Mouse (Mus musculus) forebrain, embryonic 14.5 days (tissue): ENCODE results near the gene A630076J17Rik. TPM values are rescaled to one million over a fixed set of nuclear protein-coding genes. Genes with fewer than 3 reads are reported as not detected.

Source experiments
- ATAC-seq: fragments of 200-750 bp; cut with Nextera tagmentation; 2 replicates; pipeline ENCODE4 v1.8.0; 2017; ENCODE audit warnings: mild to moderate bottlenecking, moderate library complexity
- DNase-seq: peaks from one replicate; pipeline ENCODE4 v3.0.0-alpha.2; 2015; ENCODE audit warnings: low spot score
- H3K27ac ChIP-seq: fragments of 300-500 bp; sonication (generic); 2 replicates; pipeline ENCODE4 v1.5.1; 2014; ENCODE audit warnings: low read depth, mild to moderate bottlenecking, control low read depth, low read length, moderate library complexity
- H3K27me3 ChIP-seq: fragments of 300-500 bp; sonication (generic); replicated peaks from 2 replicates; pipeline ENCODE4 v1.6.1; 2014; ENCODE audit warnings: low read length, control low read depth, mixed read lengths; ENCODE audit not compliant: control insufficient read depth, insufficient read depth
- H3K36me3 ChIP-seq: fragments of 300-500 bp; sonication (generic); 2 replicates; pipeline ENCODE4 v1.6.1; 2014; ENCODE audit warnings: low read length, control low read depth; ENCODE audit not compliant: control insufficient read depth, insufficient read depth
- H3K4me1 ChIP-seq: fragments of 300-500 bp; sonication (generic); 2 replicates; pipeline ENCODE4 v1.6.1; 2014; ENCODE audit warnings: antibody characterized with exemption, low read length, control low read depth; ENCODE audit not compliant: control insufficient read depth, insufficient read depth
- H3K4me2 ChIP-seq: fragments of 300-500 bp; sonication (generic); 2 replicates; pipeline ENCODE4 v1.6.1; 2014; ENCODE audit warnings: mild to moderate bottlenecking, control low read depth, low read length
- H3K4me3 ChIP-seq: fragments of 300-500 bp; sonication (generic); 2 replicates; pipeline ENCODE4 v1.5.1; 2014; ENCODE audit warnings: low read depth, low read length, control low read depth
- H3K9ac ChIP-seq: fragments of 300-500 bp; sonication (generic); 2 replicates; pipeline ENCODE4 v1.6.1; 2014; ENCODE audit warnings: mild to moderate bottlenecking, low read length, control low read depth, moderate library complexity
- H3K9me3 ChIP-seq: fragments of 300-500 bp; sonication (generic); replicated peaks from 2 replicates; pipeline ENCODE4 v1.6.1; 2016; ENCODE audit warnings: low read length, control low read depth, mixed read lengths; ENCODE audit not compliant: control insufficient read depth
- WGBS: fragments of 180-500 bp; shearing (Covaris S2); extraction: QIAGEN DNeasy Blood & Tissue Kit; methylation state at CpG from one replicate; pipeline ENCODE4 v1.1.7; 2014; 5-methylcytosine and 5-hydroxymethylcytosine counted together
- polyA plus RNA-seq: library from polyadenylated mRNA; unstranded; fragments of >200 nt; fragmentation: Nextera tagmentation; extraction: Ambion mirVana; gene quantifications from 2 replicates; pipeline ENCODE4 v1.2.1, GENCODE M21; 2014

Gene A630076J17Rik
- polyA plus RNA-seq: not detected in 2 replicates

DNA sequence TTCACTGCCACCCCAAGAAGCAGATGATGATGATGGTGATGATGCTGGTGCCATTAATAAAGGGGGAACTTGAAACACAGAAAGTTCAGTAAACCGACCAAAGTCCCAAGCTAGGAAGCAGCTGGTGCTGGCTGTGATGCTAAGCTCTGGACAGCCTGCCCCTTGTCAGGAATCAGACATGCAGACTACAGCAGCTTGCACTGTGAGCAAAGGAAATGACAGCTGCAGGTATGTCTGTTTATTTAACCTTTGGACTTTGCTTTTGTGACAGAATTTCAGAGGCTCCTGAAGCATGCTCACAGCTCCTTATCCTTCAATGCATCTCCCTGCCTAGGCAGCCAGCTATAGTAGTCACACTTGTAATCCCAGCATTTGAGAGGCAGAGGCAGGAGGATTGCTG is at the start of gene A630076J17Rik:
Gene A630076J17Rik, plus strand, starts transcription at position 88 of the 400 bp plus-strand sequence.
- WGBS: 69% methylated on average over 1 of the region's 1 CpGs
- Histone ChIP-seq H3K9me3 (no peaks in the 10 kb centered on the region), H3K27me3 (no peaks in the 10 kb centered on the region), H3K36me3 (no peaks in the 10 kb centered on the region), H3K9ac (no peak within 1 kb of the TSS), H3K4me2 (no peak within 1 kb of the TSS), H3K4me3 (no peak within 1 kb of the TSS), H3K27ac (no peak within 1 kb of the TSS), H3K4me1 (no peaks in the 10 kb centered on the region)
- no peak for ATAC-seq
- no peak for DNase-seq

- no peak overlapping the region for H3K9ac ChIP-seq
- no peaks in the 10 kb centered on the region for H3K36me3 ChIP-seq
- H3K27me3 ChIP-seq: no peaks in the 10 kb centered on the region
- WGBS: 80% methylated on average over 2 of the region's 2 CpGs
- H3K4me1 ChIP-seq: no peaks in the 10 kb centered on the region; the same call in 1 of the 2 replicates
- H3K4me3 ChIP-seq: no peak overlapping the region
- H3K9me3 ChIP-seq: no peaks in the 10 kb centered on the region
- no peak overlapping the region for H3K27ac ChIP-seq
- no peak for ATAC-seq
- no peak overlapping the region for H3K4me2 ChIP-seq
- no peak for DNase-seq
Observed at GRCm38 (mm10) chr3:107180860-107181259, 49.6 kb upstream of the A630076J17Rik start.

DNA sequence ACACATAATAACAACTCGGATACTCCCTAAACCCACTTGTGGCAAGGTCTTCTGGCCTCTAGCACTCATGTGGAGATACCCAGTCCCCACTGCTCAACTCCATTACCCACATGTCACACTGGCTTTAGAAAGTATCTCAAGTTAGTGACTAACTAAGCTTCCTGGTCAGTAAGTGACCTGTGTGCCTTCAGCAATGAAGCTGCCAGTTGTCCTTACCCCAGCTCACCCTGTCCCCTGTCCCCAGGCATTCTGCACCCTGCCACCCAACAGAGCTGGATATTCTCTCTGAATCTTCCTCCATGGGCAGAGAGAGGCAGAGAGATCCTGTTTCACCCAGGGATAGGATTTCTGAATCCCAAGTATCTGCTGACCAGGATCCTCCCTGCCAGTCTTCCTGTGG is 47.7 kb upstream of the A630076J17Rik start, which contains the start of gene Kcna10:
Gene Kcna10, plus strand, starts transcription at position 301 of the 400 bp plus-strand sequence.
- DNase-seq: no peak
- 83% methylated on average over 1 of the region's 1 CpGs for WGBS
- no peak within 1 kb of the TSS for H3K9ac ChIP-seq

DNA sequence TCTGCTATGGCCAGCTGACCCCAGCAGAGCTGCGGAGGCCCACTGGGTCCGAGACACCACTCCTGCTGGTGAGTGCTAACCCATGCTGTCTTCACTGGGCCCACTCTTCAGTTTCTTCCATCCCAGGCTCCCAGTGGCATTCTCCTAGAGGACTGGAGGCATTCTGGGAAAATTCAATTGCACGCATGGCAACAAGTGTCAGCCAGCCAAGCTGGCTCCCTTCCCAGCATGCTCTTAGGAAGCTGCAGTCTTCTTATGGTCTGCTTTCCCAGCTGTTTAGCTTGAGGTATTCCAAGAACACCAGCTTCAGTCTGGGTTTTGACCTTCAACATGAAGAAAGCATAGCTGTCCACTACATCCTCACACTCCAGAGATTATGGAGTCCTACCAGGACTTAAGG is 47.2 kb upstream of the A630076J17Rik start:
- WGBS: 79% methylated on average over 3 of the region's 3 CpGs
- Histone ChIP-seq H3K4me2 (no peak overlapping the region), H3K9ac (no peak overlapping the region), H3K27ac (no peak overlapping the region), H3K4me3 (no peak overlapping the region), H3K4me1 (no peaks in the 10 kb centered on the region), H3K9me3 (no peaks in the 10 kb centered on the region), H3K36me3 (no peaks in the 10 kb centered on the region), H3K27me3 (no peaks in the 10 kb centered on the region)
- ATAC-seq (no peak), DNase-seq (peak; percentile 36)

More for the DNA sequence above, 47.7 kb upstream of the A630076J17Rik start, which contains the start of gene Kcna10:
- no peaks in the 10 kb centered on the region for H3K27me3 ChIP-seq
- H3K4me3 ChIP-seq: no peak within 1 kb of the TSS
- no peaks in the 10 kb centered on the region for H3K4me1 ChIP-seq
- no peaks in the 10 kb centered on the region for H3K9me3 ChIP-seq
- ATAC-seq: no peak
- H3K27ac ChIP-seq: no peak within 1 kb of the TSS
- H3K4me2 ChIP-seq: no peak within 1 kb of the TSS
- no peaks in the 10 kb centered on the region for H3K36me3 ChIP-seq

- no peaks in the 10 kb centered on the region for H3K9me3 ChIP-seq
- DNase-seq: no peak
- no peaks in the 10 kb centered on the region for H3K27me3 ChIP-seq
- H3K4me1 ChIP-seq: no peaks in the 10 kb centered on the region
- H3K27ac ChIP-seq: no peak overlapping the region
- 70% methylated on average over 3 of the region's 3 CpGs for WGBS
- no peak overlapping the region for H3K4me3 ChIP-seq
- no peak for ATAC-seq
- H3K4me2 ChIP-seq: no peak overlapping the region
- H3K36me3 ChIP-seq: no peaks in the 10 kb centered on the region
- no peak overlapping the region for H3K9ac ChIP-seq
Observed at GRCm38 (mm10) chr3:107185597-107185996, 44.8 kb upstream of the A630076J17Rik start.

GRCm38 (mm10) chr3:107187022-107187421 is 43.4 kb upstream of the A630076J17Rik start:
- no peaks in the 10 kb centered on the region for H3K27me3 ChIP-seq
- no peak overlapping the region for H3K4me2 ChIP-seq
- H3K9me3 ChIP-seq: no peaks in the 10 kb centered on the region
- no peak overlapping the region for H3K27ac ChIP-seq
- ATAC-seq (no peak), DNase-seq (no peak)
- H3K9ac ChIP-seq: no peak overlapping the region
- 73% methylated on average over 4 of the region's 4 CpGs for WGBS
- H3K4me1 ChIP-seq: no peaks in the 10 kb centered on the region
- H3K36me3 ChIP-seq: no peaks in the 10 kb centered on the region
- no peak overlapping the region for H3K4me3 ChIP-seq

GRCm38 (mm10) chr3:107188226-107188899 is 42.1 kb upstream of the A630076J17Rik start:
- Histone ChIP-seq H3K4me1 (no peaks in the 10 kb centered on the region), H3K9me3 (no peaks in the 10 kb centered on the region), H3K4me3 (no peak overlapping the region), H3K9ac (no peak overlapping the region), H3K27ac (no peak overlapping the region), H3K4me2 (no peak overlapping the region), H3K27me3 (no peaks in the 10 kb centered on the region), H3K36me3 (no peaks in the 10 kb centered on the region)
- DNase-seq: peak; percentile 83
- 47% methylated on average over 6 of the region's 6 CpGs for WGBS
- peak; percentile 88 for ATAC-seq

DNA sequence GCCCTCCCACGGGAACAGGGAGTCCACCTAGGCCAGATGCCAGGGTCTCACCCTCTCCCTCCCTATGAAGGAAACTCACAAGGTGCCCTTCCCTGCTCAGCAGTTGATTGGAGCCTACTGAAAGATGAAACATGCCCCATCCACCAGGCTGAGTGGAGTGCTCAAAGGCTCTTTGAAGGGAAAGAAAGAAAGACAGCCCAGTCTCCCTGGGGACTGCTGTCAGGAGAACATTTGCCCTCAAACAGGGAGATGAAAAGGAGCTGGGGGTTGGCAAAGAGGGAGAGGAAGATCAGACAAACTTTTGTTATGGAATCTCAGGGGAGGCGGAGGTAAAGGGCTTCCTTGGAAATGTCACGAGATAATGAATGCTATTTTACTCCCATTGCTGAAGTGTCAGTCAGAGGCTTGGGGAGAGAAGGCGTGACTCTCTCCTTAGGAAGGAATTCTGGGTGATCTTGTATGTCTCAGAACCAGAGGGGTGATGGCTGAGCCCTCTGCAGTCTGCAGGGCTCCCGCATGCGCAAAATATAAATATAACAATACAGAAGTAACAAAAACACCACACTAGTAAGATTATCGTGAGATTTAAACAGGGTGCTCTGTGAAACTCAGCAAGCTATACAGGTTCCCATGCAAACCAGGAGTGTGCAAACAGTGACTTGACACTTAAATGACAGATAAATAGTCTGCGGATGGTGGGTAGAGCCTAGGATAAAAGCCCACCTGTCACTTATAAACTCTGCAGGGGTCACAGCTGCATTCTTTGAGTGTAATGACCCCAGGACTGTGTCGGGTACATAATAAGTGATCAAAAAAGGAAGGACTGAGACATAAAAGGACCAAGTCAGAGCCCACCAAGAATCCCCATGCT is 28.9 kb upstream of the A630076J17Rik start:
- H3K4me3 ChIP-seq: no peak overlapping the region
- no peaks in the 10 kb centered on the region for H3K9me3 ChIP-seq
- no peak overlapping the region for H3K27ac ChIP-seq
- DNase-seq: peak; percentile 57
- no peak overlapping the region for H3K4me2 ChIP-seq
- no peaks in the 10 kb centered on the region for H3K27me3 ChIP-seq
- no peaks in the 10 kb centered on the region for H3K36me3 ChIP-seq
- 35% methylated on average over 9 of the region's 9 CpGs for WGBS
- ATAC-seq: peak; percentile 44
- H3K4me1 ChIP-seq: no peaks in the 10 kb centered on the region
- H3K9ac ChIP-seq: no peak overlapping the region

- DNase-seq (no peak), ATAC-seq (no peak)
- no peak overlapping the region for H3K27ac ChIP-seq
- H3K9me3 ChIP-seq: no peaks in the 10 kb centered on the region
- H3K4me3 ChIP-seq: no peak overlapping the region
- WGBS: 92% methylated on average over 3 of the region's 3 CpGs
- H3K27me3 ChIP-seq: no peaks in the 10 kb centered on the region
- no peak overlapping the region for H3K9ac ChIP-seq
- H3K4me2 ChIP-seq: no peak overlapping the region
- no peaks in the 10 kb centered on the region for H3K4me1 ChIP-seq
- no peaks in the 10 kb centered on the region for H3K36me3 ChIP-seq
Observed at GRCm38 (mm10) chr3:107204413-107204812, 26.0 kb upstream of the A630076J17Rik start.
